Mouse (Mus musculus) lung, postnatal 25 days (tissue): ENCODE data around the gene Prg3.
A peak's percentile ranks its signal among the peaks of the same experiment; 100 is the strongest.

Source experiments
- DNase-seq: peaks from one replicate; pipeline ENCODE4 v3.0.0; 2022; ENCODE audit warnings: low spot score

The Prg3 gene

GRCm38 (mm10) chr2:84996376-84996775, 8.4 kb downstream of the Prg3 start:
- DNase-seq, result no peak

- peak; percentile 26 for DNase-seq
These were observed 11.6 kb downstream of the Prg3 start for GRCm38 (mm10) chr2:84999486-85000181.

- DNase-seq, result peak; percentile 65
These were observed 13.5 kb downstream of the Prg3 start for GRCm38 (mm10) chr2:85001497-85001896.

- DNase-seq, result no peak
These were observed 14.6 kb downstream of the Prg3 start for GRCm38 (mm10) chr2:85002575-85002974.

GRCm38 (mm10) chr2:85004341-85004740, 16.3 kb downstream of the Prg3 start:
- DNase-seq, result no peak

- DNase-seq, result no peak
These were observed 18.6 kb downstream of the Prg3 start for GRCm38 (mm10) chr2:85006600-85006999.

GRCm38 (mm10) chr2:85007729-85008128, 19.7 kb downstream of the Prg3 start:
- peak; percentile 32 for DNase-seq

- no peak for DNase-seq
These were observed 21.2 kb downstream of the Prg3 start for GRCm38 (mm10) chr2:85009212-85009611.

GRCm38 (mm10) chr2:85011906-85012604, 24.0 kb downstream of the Prg3 start:
- no peak for DNase-seq

- no peak for DNase-seq
These were observed 24.7 kb downstream of the Prg3 start for GRCm38 (mm10) chr2:85012679-85013078.

- no peak for DNase-seq
These were observed 26.0 kb downstream of the Prg3 start for GRCm38 (mm10) chr2:85013826-85014587.

GRCm38 (mm10) chr2:85014588-85014982, 26.6 kb downstream of the Prg3 start:
- DNase-seq, result no peak

- no peak for DNase-seq
These were observed 34.0 kb downstream of the Prg3 start for GRCm38 (mm10) chr2:85022043-85022442.

GRCm38 (mm10) chr2:85026178-85026577, 38.2 kb downstream of the Prg3 start:
- DNase-seq, result no peak

GRCm38 (mm10) chr2:85027281-85027680, 39.3 kb downstream of the Prg3 start:
- no peak for DNase-seq

- no peak for DNase-seq
These were observed 41.9 kb downstream of the Prg3 start for GRCm38 (mm10) chr2:85029897-85030296.

- DNase-seq, result no peak
These were observed 43.0 kb downstream of the Prg3 start for GRCm38 (mm10) chr2:85030989-85031388.

GRCm38 (mm10) chr2:85033121-85033520, 45.1 kb downstream of the Prg3 start:
- no peak for DNase-seq

GRCm38 (mm10) chr2:85034169-85034568, 46.2 kb downstream of the Prg3 start:
- no peak for DNase-seq

- DNase-seq, result no peak
These were observed 48.6 kb downstream of the Prg3 start for GRCm38 (mm10) chr2:85036507-85037046.

- peak; percentile 91 for DNase-seq
These were observed 49.3 kb downstream of the Prg3 start, which contains the start of the genes Ssrp1 and P2rx3 for GRCm38 (mm10) chr2:85037047-85038026. Ssrp1 (plus strand) TSS chr2:85037234. P2rx3 (minus strand) TSS chr2:85037462.
